Mouse (Mus musculus) T-helper 17 cell (primary cell): ENCODE data around the gene Rab37.

Experiments
- in situ Hi-C, 2 experiments: fragments of 300-600 bp; cut with MboI, MseI; formaldehyde crosslinking; loops; 1 replicate in 1 of 2; 2 replicates in 1 of 2; pipeline ENCODE4 v1.15.1; 2025; ENCODE audit warnings: high pct_unique_total_duplicates in 2 of 2

The Rab37 gene

DNA sequence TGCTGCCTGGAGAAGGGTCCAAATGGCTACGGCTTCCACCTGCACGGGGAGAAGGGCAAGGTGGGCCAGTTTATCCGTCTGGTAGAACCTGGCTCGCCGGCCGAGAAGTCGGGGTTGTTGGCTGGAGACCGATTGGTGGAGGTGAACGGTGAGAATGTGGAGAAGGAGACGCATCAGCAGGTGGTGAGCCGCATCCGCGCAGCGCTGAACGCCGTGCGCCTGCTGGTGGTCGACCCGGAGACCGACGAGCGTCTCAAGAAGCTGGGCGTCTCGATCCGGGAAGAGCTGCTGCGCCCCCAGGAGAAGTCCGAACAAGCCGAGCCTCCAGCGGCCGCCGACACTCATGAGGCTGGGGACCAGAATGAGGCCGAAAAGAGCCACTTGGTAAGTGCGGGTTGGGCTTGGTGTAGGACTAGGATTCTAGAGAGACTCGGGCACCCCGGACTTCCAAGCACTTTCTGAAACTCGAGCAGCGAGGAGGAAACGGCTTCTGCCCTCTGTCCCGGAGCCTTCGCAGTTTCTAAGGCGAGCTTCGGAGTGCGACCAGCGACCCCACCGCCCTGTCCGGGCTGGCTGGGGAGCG lies 72.4 kb downstream of the Rab37 start:
- in situ Hi-C loops: loop anchor here (5.0 to 10.0 kb wide), 3 partner anchors 34 to 311 kb away; partner anchors contain the start of gene Armc7 (in 1 of the 2)

GRCm38 (mm10) chr11:115164341-115164975 lies 73.2 kb downstream of the Rab37 start:
- in situ Hi-C loops: loop anchor here (5.0 to 10.0 kb wide), 3 partner anchors 33 to 310 kb away; partner anchors contain the start of gene Armc7 (in 1 of the 2)

DNA sequence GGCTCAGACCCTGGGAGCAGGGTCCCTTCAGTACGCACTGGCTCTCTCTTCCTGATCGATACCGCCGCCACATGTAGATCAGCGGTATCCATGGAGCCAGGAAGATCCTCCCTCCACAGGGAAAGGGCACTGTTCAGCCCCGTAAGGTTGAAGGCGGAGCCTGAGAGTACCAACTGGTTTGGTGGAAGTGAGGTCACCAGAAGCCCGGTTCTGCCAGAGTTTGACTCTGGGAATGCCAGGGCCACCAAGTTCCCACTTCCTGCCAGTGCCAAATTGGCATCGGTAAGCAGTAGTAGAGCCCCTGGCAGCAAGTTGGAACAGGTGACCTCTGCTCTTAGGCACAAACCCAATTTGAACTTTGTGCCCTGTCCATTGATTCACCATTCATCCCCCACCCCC lies 73.7 kb downstream of the Rab37 start:
- in situ Hi-C loops: loop anchor here (5.0 to 10.0 kb wide), 3 partner anchors 32 to 310 kb away; partner anchors contain the start of gene Armc7 (in 1 of the 2)

DNA sequence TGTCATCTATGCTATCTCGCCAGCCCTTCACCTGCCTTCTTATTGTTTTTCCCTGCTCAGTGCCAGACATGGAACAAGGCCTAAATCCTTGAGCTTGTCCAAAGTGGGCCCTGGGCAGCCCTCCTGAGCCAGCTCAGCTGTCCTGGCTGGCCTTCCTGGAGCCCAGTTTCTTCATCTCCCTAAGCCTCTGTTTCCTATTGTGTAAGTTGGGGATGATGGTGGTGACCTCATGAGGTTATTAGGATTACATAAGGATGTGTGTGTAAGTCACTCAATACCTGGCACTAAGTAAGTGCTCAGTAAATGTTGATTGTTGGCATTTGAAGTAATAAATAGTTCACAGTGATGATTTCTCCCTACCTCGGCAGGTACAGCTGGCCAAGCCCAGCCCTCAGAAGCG lies 75.5 kb downstream of the Rab37 start:
- in situ Hi-C loops: loop anchor here in 1 of 2 experiments (10.0 kb wide), 1 partner anchor 308 kb away; the partner anchor contains the start of gene Armc7

DNA sequence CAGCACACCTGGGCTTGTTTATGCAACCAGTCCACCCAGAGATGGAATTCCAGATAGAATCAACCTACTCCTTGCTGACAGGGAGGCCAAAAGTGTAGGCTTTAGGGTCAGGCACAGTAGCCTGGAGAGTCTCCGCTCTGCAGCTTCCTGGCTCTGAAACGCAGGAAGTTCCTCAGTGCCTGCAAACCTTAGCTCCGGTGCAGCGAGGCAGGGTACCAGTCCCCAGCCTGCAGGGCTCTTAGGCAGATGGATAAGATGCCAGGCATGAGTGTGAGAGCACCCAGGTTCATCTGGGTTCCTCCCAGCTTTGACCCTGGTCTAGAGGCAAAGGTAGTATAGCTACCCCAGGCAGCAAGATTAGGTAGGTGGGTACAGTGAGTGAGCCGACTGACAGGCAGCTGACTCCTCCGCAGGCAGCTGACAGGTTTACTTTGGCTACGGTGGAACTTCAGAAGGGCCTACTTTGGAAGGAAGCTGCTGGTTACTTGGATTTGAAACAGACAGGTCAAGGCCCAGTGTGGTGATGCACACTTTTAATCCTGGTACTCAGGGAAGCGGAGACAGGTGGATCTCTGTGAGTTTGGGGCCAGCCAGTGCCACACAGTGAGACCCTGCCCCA lies 76.5 kb downstream of the Rab37 start:
- in situ Hi-C loops: loop anchor here in 1 of 2 experiments (10.0 kb wide), 1 partner anchor 307 kb away; the partner anchor contains the start of gene Armc7

DNA sequence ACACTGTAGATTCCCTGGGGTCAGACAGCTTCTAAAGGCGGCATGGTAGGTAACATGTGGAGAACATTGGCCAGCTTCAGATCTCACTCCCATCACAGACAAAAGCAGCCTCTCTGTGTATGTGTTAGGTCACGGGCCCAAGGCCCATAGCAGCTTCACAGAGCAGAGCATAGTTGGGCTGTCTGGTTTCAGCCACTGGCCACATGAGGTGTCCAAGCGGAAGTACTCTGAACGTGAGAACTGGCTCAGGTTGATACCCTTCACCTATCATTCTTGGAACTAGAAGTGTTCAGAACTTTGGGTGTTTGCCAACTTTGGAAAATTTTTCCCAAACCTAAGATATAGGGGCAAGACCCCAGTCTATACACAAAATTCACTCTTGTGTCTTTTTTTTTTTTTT lies 78.2 kb downstream of the Rab37 start:
- in situ Hi-C loops: loop anchor here in 1 of 2 experiments (10.0 kb wide), 1 partner anchor 305 kb away; the partner anchor contains the start of gene Armc7

DNA sequence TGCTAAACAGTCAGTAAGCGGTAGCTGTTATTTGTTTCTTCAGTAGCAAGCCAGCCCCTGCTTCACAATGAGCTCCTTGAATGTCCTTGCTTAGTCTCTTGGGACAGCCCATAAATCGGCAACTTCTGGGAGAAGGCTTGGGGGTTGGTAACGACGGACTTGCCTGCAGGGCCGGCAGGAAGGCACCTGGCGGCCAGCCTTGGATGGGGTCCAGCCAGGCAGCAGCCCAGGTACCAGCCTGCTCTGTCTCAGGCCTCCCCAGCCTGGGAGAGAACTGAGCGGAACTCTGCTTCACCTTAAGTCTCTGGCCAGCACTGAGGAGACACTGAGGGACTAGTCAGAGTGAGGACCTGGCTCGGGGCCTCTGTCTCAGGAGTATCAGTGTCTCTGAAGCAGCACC lies 79.9 kb downstream of the Rab37 start:
- in situ Hi-C loops: no loop called here

GRCm38 (mm10) chr11:115172825-115173287 lies 81.6 kb downstream of the Rab37 start:
- in situ Hi-C loops: no loop called here

GRCm38 (mm10) chr11:115173549-115174339 lies 82.5 kb downstream of the Rab37 start:
- in situ Hi-C loops: no loop called here

- in situ Hi-C loops: loop anchor here in 1 of 2 experiments (25.0 kb wide), 1 partner anchor 1236 kb away; the partner anchor contains the start of gene Rnf157
Measured at GRCm38 (mm10) chr11:115176399-115177190, 85.4 kb downstream of the Rab37 start.

GRCm38 (mm10) chr11:115177559-115178195 lies 86.4 kb downstream of the Rab37 start:
- in situ Hi-C loops: loop anchor here in 1 of 2 experiments (25.0 kb wide), 1 partner anchor 1235 kb away; the partner anchor contains the start of gene Rnf157

GRCm38 (mm10) chr11:115178766-115179165 lies 87.5 kb downstream of the Rab37 start:
- in situ Hi-C loops: loop anchor here in 1 of 2 experiments (25.0 kb wide), 1 partner anchor 1234 kb away; the partner anchor contains the start of gene Rnf157

- in situ Hi-C loops: loop anchor here in 1 of 2 experiments (25.0 kb wide), 1 partner anchor 1233 kb away; the partner anchor contains the start of gene Rnf157
Measured at GRCm38 (mm10) chr11:115179191-115179590, 88.0 kb downstream of the Rab37 start.

GRCm38 (mm10) chr11:115179881-115180280 lies 88.7 kb downstream of the Rab37 start:
- in situ Hi-C loops: loop anchor here (10.0 to 25.0 kb wide), 2 partner anchors 95 to 1232 kb away; partner anchors contain the start of gene Rnf157 (in 1 of the 2)

DNA sequence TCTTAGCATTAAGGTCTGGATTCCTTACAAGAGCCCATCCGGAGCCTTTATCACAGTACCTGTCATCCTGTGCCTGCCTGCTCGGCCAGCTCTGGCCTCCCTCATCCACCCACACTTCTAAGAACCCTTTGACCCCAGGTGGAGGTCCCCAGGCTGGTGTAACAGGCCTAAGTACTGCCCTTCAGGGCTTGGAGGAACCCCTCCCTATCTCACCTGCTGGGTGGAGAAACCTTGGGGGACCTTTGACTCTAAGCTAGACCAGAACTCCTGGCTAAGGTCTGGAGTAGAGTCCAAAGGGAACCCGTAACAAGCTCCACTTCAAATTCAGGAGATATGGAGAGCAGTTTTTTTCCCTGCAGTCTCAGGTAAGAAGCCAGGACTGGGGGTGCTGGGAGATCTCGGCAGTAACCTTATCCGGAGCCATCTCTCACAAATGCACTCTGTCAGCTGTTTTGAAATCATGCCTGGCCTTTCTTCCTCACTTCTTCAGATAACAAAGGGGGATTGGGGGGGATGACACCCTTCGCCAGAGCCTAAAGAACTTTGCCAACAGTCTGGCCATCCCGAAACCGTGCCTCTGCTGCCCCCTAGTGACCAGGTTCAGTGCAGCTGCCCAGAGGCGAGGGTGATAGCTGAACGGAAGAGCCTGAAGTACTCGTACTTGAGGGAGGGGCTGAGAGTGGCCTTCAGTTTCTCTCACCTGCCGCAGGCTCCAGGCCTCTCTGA lies 90.8 kb downstream of the Rab37 start:
- in situ Hi-C loops: loop anchor here (10.0 to 25.0 kb wide), 2 partner anchors 97 to 1230 kb away; partner anchors contain the start of gene Rnf157 (in 1 of the 2)

DNA sequence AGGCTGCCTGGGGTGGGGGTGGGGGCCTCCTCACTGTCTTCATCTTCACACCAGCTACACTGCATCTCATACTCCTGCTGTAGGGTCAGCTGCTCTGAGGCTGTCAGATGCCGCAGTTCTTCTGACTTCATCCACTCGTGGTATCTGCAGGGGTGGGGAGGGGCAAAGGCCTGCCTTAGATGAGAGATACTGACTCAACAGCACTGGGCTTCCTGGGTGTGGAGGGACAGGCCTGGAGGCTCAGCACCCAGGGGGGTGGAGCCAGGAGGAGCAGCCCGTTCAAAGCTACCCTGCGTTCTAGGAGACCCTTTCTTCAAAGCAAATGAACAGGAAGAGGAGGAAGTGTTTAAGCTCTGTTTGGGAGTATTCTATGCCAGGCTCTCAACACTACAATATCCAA lies 93.7 kb downstream of the Rab37 start:
- in situ Hi-C loops: loop anchor here (10.0 to 25.0 kb wide), 2 partner anchors 100 to 1227 kb away; partner anchors contain the start of gene Rnf157 (in 1 of the 2)

DNA sequence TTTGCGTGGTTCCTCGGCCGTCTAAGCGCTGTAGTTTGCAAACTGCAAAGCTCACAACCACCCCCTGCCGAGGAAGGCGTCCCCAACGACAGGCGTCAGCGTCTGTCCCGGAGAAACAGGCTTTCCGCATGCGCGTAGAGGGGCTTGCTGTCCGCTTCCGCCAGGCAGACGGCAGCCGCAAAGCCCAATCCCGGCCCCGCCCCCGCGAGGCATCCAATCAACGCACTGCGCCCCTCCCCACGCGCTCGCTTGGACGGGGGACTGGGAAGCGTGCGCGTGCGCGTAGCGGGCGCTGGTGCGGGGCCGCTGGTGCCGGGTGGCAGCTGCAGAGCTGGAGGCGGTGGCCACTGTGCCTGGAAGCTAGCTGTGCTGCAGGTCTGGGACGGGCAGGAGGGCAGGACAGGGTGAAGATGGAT lies 96.0 kb downstream of the Rab37 start, which contains the start of gene Tmem104:
Gene Tmem104, plus strand, starts transcription at position 264 of the 416 bp plus-strand sequence.
- in situ Hi-C loops: loop anchor here (10.0 to 25.0 kb wide), 2 partner anchors 102 to 1225 kb away; partner anchors contain the start of gene Rnf157 (in 1 of the 2)

- in situ Hi-C loops: loop anchor here (10.0 to 25.0 kb wide), 2 partner anchors 103 to 1225 kb away; partner anchors contain the start of gene Rnf157 (in 1 of the 2)
Measured at GRCm38 (mm10) chr11:115187693-115188092, 96.5 kb downstream of the Rab37 start, which contains the start of gene Nat9. Nat9 (minus strand) TSS chr11:115187859.
